Mouse (Mus musculus): ENCODE results near the gene Kcnk5. TPM values are rescaled to one million over a fixed set of nuclear protein-coding genes. Genes with fewer than 3 reads are reported as not detected.

Gene Kcnk5
- polyA plus RNA-seq, 1 experiment from 2014 or later: 6.6 TPM

DNA sequence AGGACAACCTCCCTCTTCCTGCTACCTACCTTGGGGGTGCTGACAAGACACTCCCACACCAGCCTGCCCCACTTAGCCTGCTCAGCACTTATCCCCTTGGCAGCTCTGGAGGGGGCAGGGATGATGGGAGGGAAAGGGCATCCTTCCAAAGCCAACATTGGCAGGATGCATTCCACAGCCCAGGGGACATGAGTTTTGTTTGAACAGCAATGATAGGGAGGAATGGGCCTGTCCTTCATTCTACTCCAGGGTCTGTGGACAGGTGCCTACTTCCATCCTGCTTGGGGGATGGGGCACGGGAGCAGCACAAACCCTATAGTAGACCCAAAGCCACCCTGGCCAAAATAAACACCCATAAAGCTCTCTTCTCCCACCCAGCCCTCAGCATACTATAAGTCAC lies 16.2 kb downstream of the Kcnk5 start:
- 100% methylated on average over 1 of the region's 1 CpGs for WGBS
- H3K36me3 ChIP-seq (ENCODE audit: control insufficient read depth, insufficient read depth, low read length): no peaks in the 10 kb centered on the region
- DNase-seq (ENCODE audit: low spot score, missing footprints) (no peak), ATAC-seq (ENCODE audit: low FRiP score) (no peak)
- no peaks in the 10 kb centered on the region for H3K27me3 ChIP-seq (ENCODE audit: control insufficient read depth, insufficient read depth, low read length)
- no peaks in the 10 kb centered on the region for H3K4me1 ChIP-seq (ENCODE audit: control insufficient read depth, insufficient read depth, low read length)
- no peak overlapping the region for H3K4me3 ChIP-seq (ENCODE audit: low read depth, low read length)
- H3K9ac ChIP-seq (ENCODE audit: low read length): no peak overlapping the region
- H3K4me2 ChIP-seq: no peak overlapping the region
- H3K27ac ChIP-seq (ENCODE audit: low read depth, low read length): no peak overlapping the region
- H3K9me3 ChIP-seq (ENCODE audit: control insufficient read depth, low read length): no peaks in the 10 kb centered on the region

- Histone ChIP-seq H3K4me2 (no peak overlapping the region), H3K27ac (ENCODE audit: low read depth, low read length) (no peak overlapping the region), H3K27me3 (ENCODE audit: control insufficient read depth, insufficient read depth, low read length) (no peaks in the 10 kb centered on the region), H3K9me3 (ENCODE audit: control insufficient read depth, low read length) (no peaks in the 10 kb centered on the region), H3K36me3 (ENCODE audit: control insufficient read depth, insufficient read depth, low read length) (no peaks in the 10 kb centered on the region), H3K4me1 (ENCODE audit: control insufficient read depth, insufficient read depth, low read length) (peaks cover 3% of the 10 kb centered on the region; the same call in 1 of the 2 replicates), H3K4me3 (ENCODE audit: low read depth, low read length) (no peak overlapping the region), H3K9ac (ENCODE audit: low read length) (no peak overlapping the region)
- ATAC-seq (ENCODE audit: low FRiP score) (no peak), DNase-seq (ENCODE audit: low spot score, missing footprints) (no peak)
- 93% methylated on average over 7 of the region's 7 CpGs for WGBS
Measured at GRCm38 (mm10) chr14:20164438-20164837, 17.2 kb downstream of the Kcnk5 start.

- H3K27ac ChIP-seq (ENCODE audit: low read depth, low read length): no peak overlapping the region
- H3K4me1 ChIP-seq (ENCODE audit: control insufficient read depth, insufficient read depth, low read length): peaks cover 3% of the 10 kb centered on the region; the same call in 1 of the 2 replicates
- no peak for DNase-seq (ENCODE audit: low spot score, missing footprints)
Measured at GRCm38 (mm10) chr14:20162686-20163085, 18.9 kb downstream of the Kcnk5 start.

DNA sequence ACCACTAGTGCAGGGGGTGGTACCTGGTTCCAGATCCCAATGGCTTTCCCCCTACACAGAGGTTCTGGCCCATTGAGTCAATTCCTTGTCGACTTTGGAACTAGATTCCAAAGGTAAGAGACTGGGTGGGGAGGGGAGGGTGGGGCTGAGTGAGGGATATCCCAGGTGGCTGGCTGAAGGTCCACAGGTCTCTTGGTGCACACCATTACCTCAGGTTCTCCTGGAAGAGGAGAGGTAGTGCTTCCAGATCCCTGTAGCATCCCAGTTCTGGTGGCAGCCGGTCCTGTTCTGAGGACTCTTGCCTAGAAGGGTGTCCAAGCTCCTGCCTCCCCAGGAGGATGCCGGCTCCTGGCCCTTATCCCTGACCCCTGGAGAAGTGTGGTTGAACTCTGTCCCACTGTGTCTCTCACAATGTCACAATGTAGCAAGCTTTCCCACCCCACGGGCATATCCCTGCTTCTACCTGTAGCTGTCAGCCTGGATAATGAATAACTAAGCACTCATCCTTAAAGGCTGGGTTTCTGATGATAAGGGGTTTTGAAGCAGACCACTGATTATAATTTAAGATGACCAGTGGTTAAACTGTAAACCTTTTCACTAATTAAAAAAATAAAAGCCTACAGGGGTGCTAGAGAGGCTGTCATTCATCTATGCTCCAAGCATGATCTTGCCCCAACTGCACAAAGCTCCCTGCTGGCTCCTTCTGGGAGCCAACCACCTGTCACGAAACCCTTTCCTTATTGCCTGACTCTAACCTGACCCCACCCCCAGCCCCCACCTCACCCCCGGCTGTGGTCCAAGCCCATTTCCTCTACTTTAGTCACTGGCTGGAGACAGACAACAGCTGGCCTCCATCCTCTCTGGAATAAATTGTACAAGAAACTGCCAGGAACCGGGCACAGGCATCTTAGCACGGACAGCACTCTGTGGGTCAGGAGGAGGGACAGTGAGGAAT lies 22.6 kb downstream of the Kcnk5 start:
- DNase-seq (ENCODE audit: low spot score, missing footprints) (no peak), ATAC-seq (ENCODE audit: low FRiP score) (no peak)
- no peak overlapping the region for H3K4me2 ChIP-seq
- H3K9me3 ChIP-seq (ENCODE audit: control insufficient read depth, low read length): no peaks in the 10 kb centered on the region
- H3K9ac ChIP-seq (ENCODE audit: low read length): no peak overlapping the region
- no peak overlapping the region for H3K27ac ChIP-seq (ENCODE audit: low read depth, low read length)
- WGBS: 86% methylated on average over 8 of the region's 8 CpGs
- H3K4me1 ChIP-seq (ENCODE audit: control insufficient read depth, insufficient read depth, low read length): peaks cover 3% of the 10 kb centered on the region; the same call in 1 of the 2 replicates
- H3K4me3 ChIP-seq (ENCODE audit: low read depth, low read length): no peak overlapping the region
- H3K27me3 ChIP-seq (ENCODE audit: control insufficient read depth, insufficient read depth, low read length): no peaks in the 10 kb centered on the region
- no peaks in the 10 kb centered on the region for H3K36me3 ChIP-seq (ENCODE audit: control insufficient read depth, insufficient read depth, low read length)

More at GRCm38 (mm10) chr14:20162686-20163085, 18.9 kb downstream of the Kcnk5 start:
- Histone ChIP-seq H3K36me3 (ENCODE audit: control insufficient read depth, insufficient read depth, low read length) (no peaks in the 10 kb centered on the region), H3K4me3 (ENCODE audit: low read depth, low read length) (no peak overlapping the region), H3K27me3 (ENCODE audit: control insufficient read depth, insufficient read depth, low read length) (no peaks in the 10 kb centered on the region), H3K9ac (ENCODE audit: low read length) (no peak overlapping the region), H3K9me3 (ENCODE audit: control insufficient read depth, low read length) (no peaks in the 10 kb centered on the region), H3K4me2 (no peak overlapping the region)
- WGBS: 92% methylated on average over 6 of the region's 6 CpGs
- ATAC-seq (ENCODE audit: low FRiP score): no peak

DNA sequence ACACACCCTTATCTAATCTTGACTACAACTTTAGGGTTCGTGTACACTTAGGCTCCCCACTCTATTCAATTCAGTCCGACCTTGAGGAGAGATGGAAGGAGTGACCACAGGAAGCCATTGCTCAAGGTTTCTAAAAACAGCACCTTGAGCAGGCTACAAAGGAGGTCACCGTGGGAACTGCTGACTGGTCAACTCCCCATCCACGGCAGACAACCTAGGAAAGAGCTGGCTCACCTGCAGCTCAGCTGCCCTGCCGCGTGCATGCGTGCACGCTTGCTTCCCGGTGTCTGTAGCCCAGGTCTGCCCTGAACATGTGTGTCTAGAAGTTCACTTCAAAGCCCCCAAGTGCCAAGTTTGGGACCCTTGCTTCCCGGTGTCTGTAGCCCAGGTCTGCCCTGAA lies 24.0 kb downstream of the Kcnk5 start:
- Histone ChIP-seq H3K4me2 (no peak overlapping the region), H3K36me3 (ENCODE audit: control insufficient read depth, insufficient read depth, low read length) (no peaks in the 10 kb centered on the region), H3K27me3 (ENCODE audit: control insufficient read depth, insufficient read depth, low read length) (no peaks in the 10 kb centered on the region), H3K27ac (ENCODE audit: low read depth, low read length) (no peak overlapping the region), H3K9ac (ENCODE audit: low read length) (no peak overlapping the region), H3K9me3 (ENCODE audit: control insufficient read depth, low read length) (no peaks in the 10 kb centered on the region), H3K4me3 (ENCODE audit: low read depth, low read length) (no peak overlapping the region), H3K4me1 (ENCODE audit: control insufficient read depth, insufficient read depth, low read length) (peaks cover 3% of the 10 kb centered on the region; the same call in 1 of the 2 replicates)
- ATAC-seq (ENCODE audit: low FRiP score) (no peak), DNase-seq (ENCODE audit: low spot score, missing footprints) (no peak)
- WGBS: 93% methylated on average over 10 of the region's 10 CpGs

GRCm38 (mm10) chr14:20155718-20156117 lies 25.9 kb downstream of the Kcnk5 start:
- no peak overlapping the region for H3K4me3 ChIP-seq (ENCODE audit: low read depth, low read length)
- H3K27me3 ChIP-seq (ENCODE audit: control insufficient read depth, insufficient read depth, low read length): no peaks in the 10 kb centered on the region
- H3K4me2 ChIP-seq: no peak overlapping the region
- H3K27ac ChIP-seq (ENCODE audit: low read depth, low read length): no peak overlapping the region
- ATAC-seq (ENCODE audit: low FRiP score): no peak
- H3K36me3 ChIP-seq (ENCODE audit: control insufficient read depth, insufficient read depth, low read length): no peaks in the 10 kb centered on the region
- WGBS: 41% methylated on average over 10 of the region's 10 CpGs
- H3K4me1 ChIP-seq (ENCODE audit: control insufficient read depth, insufficient read depth, low read length): peaks cover 3% of the 10 kb centered on the region; the same call in 1 of the 2 replicates
- no peak overlapping the region for H3K9ac ChIP-seq (ENCODE audit: low read length)
- no peaks in the 10 kb centered on the region for H3K9me3 ChIP-seq (ENCODE audit: control insufficient read depth, low read length)
- no peak for DNase-seq (ENCODE audit: low spot score, missing footprints)

GRCm38 (mm10) chr14:20154937-20155336 lies 26.7 kb downstream of the Kcnk5 start:
- H3K4me2 ChIP-seq: no peak overlapping the region
- DNase-seq (ENCODE audit: low spot score, missing footprints) (no peak), ATAC-seq (ENCODE audit: low FRiP score) (no peak)
- H3K27ac ChIP-seq (ENCODE audit: low read depth, low read length): no peak overlapping the region
- H3K4me1 ChIP-seq (ENCODE audit: control insufficient read depth, insufficient read depth, low read length): peaks cover 3% of the 10 kb centered on the region; the same call in 1 of the 2 replicates
- H3K4me3 ChIP-seq (ENCODE audit: low read depth, low read length): no peak overlapping the region
- WGBS: 92% methylated on average over 4 of the region's 4 CpGs
- H3K27me3 ChIP-seq (ENCODE audit: control insufficient read depth, insufficient read depth, low read length): no peaks in the 10 kb centered on the region
- H3K9me3 ChIP-seq (ENCODE audit: control insufficient read depth, low read length): no peaks in the 10 kb centered on the region
- H3K9ac ChIP-seq (ENCODE audit: low read length): no peak overlapping the region
- H3K36me3 ChIP-seq (ENCODE audit: control insufficient read depth, insufficient read depth, low read length): no peaks in the 10 kb centered on the region

- Histone ChIP-seq H3K9me3 (ENCODE audit: control insufficient read depth, low read length) (no peaks in the 10 kb centered on the region), H3K4me2 (no peak overlapping the region), H3K27ac (ENCODE audit: low read depth, low read length) (no peak overlapping the region), H3K4me3 (ENCODE audit: low read depth, low read length) (no peak overlapping the region), H3K4me1 (ENCODE audit: control insufficient read depth, insufficient read depth, low read length) (no peaks in the 10 kb centered on the region), H3K36me3 (ENCODE audit: control insufficient read depth, insufficient read depth, low read length) (no peaks in the 10 kb centered on the region), H3K27me3 (ENCODE audit: control insufficient read depth, insufficient read depth, low read length) (no peaks in the 10 kb centered on the region), H3K9ac (ENCODE audit: low read length) (no peak overlapping the region)
- 85% methylated on average over 7 of the region's 7 CpGs for WGBS
- DNase-seq (ENCODE audit: low spot score, missing footprints) (no peak), ATAC-seq (ENCODE audit: low FRiP score) (no peak)
Measured at GRCm38 (mm10) chr14:20154245-20154644, 27.4 kb downstream of the Kcnk5 start.
